Comparison of ENCODE assay signal across 28 mouse cellular contexts in the genomic region with DNA sequence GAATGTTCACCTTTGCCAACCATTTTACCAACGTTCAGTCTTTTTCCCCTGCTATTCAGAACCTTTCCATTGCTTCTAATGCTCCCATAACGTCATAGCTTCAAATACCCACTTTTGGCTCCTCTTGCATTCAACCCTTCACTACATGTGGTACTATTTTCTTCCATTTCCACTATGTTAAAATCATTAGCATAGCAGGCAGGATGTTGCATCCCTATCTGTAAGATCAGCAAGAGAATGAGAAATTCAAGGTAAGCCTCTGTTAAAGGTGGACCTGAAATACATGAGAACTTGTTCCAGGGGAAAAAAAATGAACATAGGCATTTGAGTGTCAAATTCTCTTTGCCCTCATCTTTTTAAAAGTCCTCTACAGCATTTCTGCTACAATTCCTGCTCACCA.
"Had no signal": no experiment of that assay in that cellular context is flagged by ENCODE, and none has a peak within 500 bp of the region (broad histone marks: within the 10 kb centered on the region; RNA-seq: fewer than 3 reads in every experiment).

No protein-coding gene starts in this region.

- ATAC-seq: forebrain, embryonic 13.5 days; forebrain, embryonic 14.5 days; forebrain, embryonic 15.5 days; forebrain, embryonic 16.5 days; forebrain, postnatal 0 days had no signal

- H3K9me3 ChIP-seq: embryonic facial prominence, embryonic 10.5 days; embryonic facial prominence, embryonic 12.5 days; embryonic facial prominence, embryonic 13.5 days; embryonic facial prominence, embryonic 15.5 days; forebrain, embryonic 10.5 days; forebrain, embryonic 12.5 days; forebrain, embryonic 13.5 days; forebrain, embryonic 15.5 days had no signal

- DNase-seq: cerebellum, adult 8-10 months; cerebellum, adult 9-10 months; cerebellum, adult 9-11 months; cerebellum, postnatal 10 days; cerebellum, postnatal 14 days; cerebellum, postnatal 25 days; cerebellum, postnatal 36 days; embryo, embryonic 11 days; forebrain, postnatal 0 days; gastrocnemius, adult 2 months; gastrocnemius, postnatal 10 days; gastrocnemius, postnatal 14 days; gastrocnemius, postnatal 25 days; gastrocnemius, postnatal 36 days; heart, adult 11 months; heart, adult 18-20 months; heart, adult 2 months had no signal

- H3K27ac ChIP-seq: embryonic facial prominence, embryonic 10.5 days; embryonic facial prominence, embryonic 12.5 days; embryonic facial prominence, embryonic 13.5 days; embryonic facial prominence, embryonic 15.5 days; forebrain, embryonic 10.5 days; forebrain, embryonic 12.5 days; forebrain, embryonic 13.5 days; forebrain, embryonic 15.5 days; gastrocnemius, adult 2 months; heart, adult 2 months had no signal

- H3K4me1 ChIP-seq: embryonic facial prominence, embryonic 10.5 days; embryonic facial prominence, embryonic 12.5 days; embryonic facial prominence, embryonic 13.5 days; embryonic facial prominence, embryonic 15.5 days; forebrain, embryonic 10.5 days; forebrain, embryonic 12.5 days; forebrain, embryonic 13.5 days; forebrain, embryonic 15.5 days had no signal

- H3K36me3 ChIP-seq: embryonic facial prominence, embryonic 10.5 days; embryonic facial prominence, embryonic 12.5 days; embryonic facial prominence, embryonic 13.5 days; embryonic facial prominence, embryonic 15.5 days; forebrain, embryonic 10.5 days; forebrain, embryonic 12.5 days; forebrain, embryonic 15.5 days had no signal

- H3K27me3 ChIP-seq: embryonic facial prominence, embryonic 12.5 days; embryonic facial prominence, embryonic 13.5 days; embryonic facial prominence, embryonic 15.5 days; forebrain, embryonic 12.5 days; forebrain, embryonic 13.5 days; forebrain, embryonic 15.5 days had no signal

- H3K4me3 ChIP-seq: embryonic facial prominence, embryonic 10.5 days; embryonic facial prominence, embryonic 12.5 days; embryonic facial prominence, embryonic 13.5 days; embryonic facial prominence, embryonic 15.5 days; erythroblast, embryonic 14.5 days; forebrain, embryonic 10.5 days; forebrain, embryonic 12.5 days; forebrain, embryonic 13.5 days; forebrain, embryonic 15.5 days; gastrocnemius, adult 2 months; heart, adult 2 months had no signal

- H3K4me2 ChIP-seq: embryonic facial prominence, embryonic 12.5 days; embryonic facial prominence, embryonic 13.5 days; embryonic facial prominence, embryonic 15.5 days; forebrain, embryonic 12.5 days; forebrain, embryonic 13.5 days; forebrain, embryonic 15.5 days had no signal

- H3K9ac ChIP-seq: embryonic facial prominence, embryonic 12.5 days; embryonic facial prominence, embryonic 13.5 days; embryonic facial prominence, embryonic 15.5 days; forebrain, embryonic 12.5 days; forebrain, embryonic 13.5 days; forebrain, embryonic 15.5 days; forebrain, postnatal 0 days had no signal
